ENCODE assay signal across 28 mouse cellular contexts in genomic region chr12:109529501-109529900, GRCm38 (mm10).
DNase-seq lines count a peak whose midpoint lies in the region; ATAC-seq lines count a peak whose summit lies in the region.
"Had no signal": no experiment of that assay in that cellular context is flagged by ENCODE, and none has a peak within 500 bp of the region (broad histone marks: within the 10 kb centered on the region; RNA-seq: fewer than 3 reads in every experiment).

No protein-coding gene starts in this region.

- H3K27ac ChIP-seq in forebrain, embryonic 10.5 days: 0 out of 2 replicates have a peak overlapping the region, but pooled peaks have one; percentile 54
- H3K27ac ChIP-seq in forebrain, embryonic 15.5 days (replicated peaks): no peak overlapping the region
- H3K27ac ChIP-seq: embryonic facial prominence, embryonic 12.5 days; heart, embryonic 15.5 days; hindbrain, embryonic 14.5 days; hindbrain, postnatal 0 days had no signal

- peaks cover 10% of the 10 kb centered on the region for H3K36me3 ChIP-seq in forebrain, embryonic 10.5 days (replicated peaks)
- no peaks in the 10 kb centered on the region for H3K36me3 ChIP-seq in forebrain, embryonic 15.5 days
- H3K36me3 ChIP-seq: embryonic facial prominence, embryonic 12.5 days; G1E; heart, embryonic 12.5 days had no signal

- no peak for DNase-seq in forebrain, embryonic 10.5 days (ENCODE audit: extremely low spot score, low spot score)
- DNase-seq in ES-CJ7 (ENCODE audit: low read depth, low spot score) (peak; percentile 61), R1 (ENCODE audit: low read depth, low spot score) (peak; percentile 86), adipocyte (ENCODE audit: low spot score) (no peak)
- DNase-seq in urinary bladder, postnatal 25 days (ENCODE audit: low spot score): no peak
- DNase-seq: adrenal gland, postnatal 10 days; adrenal gland, postnatal 36 days; B cell, adult 2 months; cerebellum, adult 18-20 months; cerebellum, adult 9-10 months; cerebellum, postnatal 14 days; gastrocnemius, postnatal 25 days; heart, adult 18-20 months; heart, postnatal 10 days; heart, postnatal 4 days; kidney, adult 18-20 months had no signal

- no peak overlapping the region for H3K4me2 ChIP-seq in forebrain, embryonic 15.5 days (replicated peaks)
- H3K4me2 ChIP-seq: embryonic facial prominence, embryonic 12.5 days; heart, embryonic 12.5 days; heart, embryonic 15.5 days; hindbrain, embryonic 14.5 days had no signal

- H3K9ac ChIP-seq in forebrain, embryonic 15.5 days (replicated peaks): no peak overlapping the region
- H3K9ac ChIP-seq: embryonic facial prominence, embryonic 12.5 days; heart, embryonic 12.5 days; heart, embryonic 15.5 days; hindbrain, embryonic 14.5 days had no signal

- peaks cover 55% of the 10 kb centered on the region for H3K9me3 ChIP-seq in forebrain, embryonic 10.5 days
- H3K9me3 ChIP-seq in forebrain, embryonic 15.5 days: no peaks in the 10 kb centered on the region

- no peak for ATAC-seq in forebrain, embryonic 15.5 days (replicated peaks)
- ATAC-seq: activated CD4-positive, CD25-positive, alpha-beta regulatory T cell, adult 4 months; forebrain, embryonic 14.5 days; hindbrain, postnatal 0 days; inflammation-experienced regulatory T-cells, adult 6 months; intestine, embryonic 16.5 days had no signal

- no peak overlapping the region for H3K4me3 ChIP-seq in forebrain, embryonic 10.5 days
- H3K4me3 ChIP-seq in forebrain, embryonic 15.5 days: no peak overlapping the region
- H3K4me3 ChIP-seq: embryonic facial prominence, embryonic 12.5 days; heart, embryonic 12.5 days; heart, embryonic 15.5 days had no signal

- peaks cover 22% of the 10 kb centered on the region for H3K27me3 ChIP-seq in forebrain, embryonic 10.5 days (ENCODE audit: poor library complexity, severe bottlenecking)
- H3K27me3 ChIP-seq in forebrain, embryonic 15.5 days: no peaks in the 10 kb centered on the region
- H3K27me3 ChIP-seq: CH12.LX; embryonic facial prominence, embryonic 12.5 days had no signal

- H3K4me1 ChIP-seq in forebrain, embryonic 10.5 days: peaks cover 70% of the 10 kb centered on the region
- no peaks in the 10 kb centered on the region for H3K4me1 ChIP-seq in forebrain, embryonic 15.5 days

- WGBS in forebrain, embryonic 10.5 days: 39% methylated on average over 6 of the region's 6 CpGs
- WGBS in forebrain, embryonic 15.5 days: 60% methylated on average over 6 of the region's 6 CpGs

Comparison
In these comparisons a context has a peak if more than half of its experiments do, and no peak if none do; other contexts are left out.
1. DNase-seq: peak in ES-CJ7 (single experiment) and R1 (single experiment); none in forebrain, embryonic 10.5 days (single experiment), urinary bladder, postnatal 25 days (single experiment) and adipocyte (single experiment).